Mouse (Mus musculus) erythroblast, adult 5-6 weeks (primary cell): Measurements from ENCODE around the gene Etv3. TPM values are rescaled to one million over a fixed set of nuclear protein-coding genes. Genes with fewer than 3 reads are reported as not detected.

Source experiments
- ATAC-seq: replicated peaks from 2 replicates; pipeline ENCODE4 v1.8.0; 2016; ENCODE audit warnings: moderate number of reproducible peaks, mild to moderate bottlenecking, moderate TSS enrichment, inconsistent platforms; ENCODE audit not compliant: poor library complexity, low FRiP score, severe bottlenecking
- total RNA-seq, 2 experiments: library from RNA; stranded (forward) in 1 of 2; stranded (reverse) in 1 of 2; fragments of 150-400 nt in 1 of 2; fragments of 200-764, 138-1000 nt in 1 of 2; gene quantifications; 2 replicates each; pipeline versions ENCODE4 v1.2.3 to v1.2.4; 2015 to 2017; ENCODE audit warnings: low replicate concordance in 2 of 2

Gene Etv3
- total RNA-seq, 2 experiments from 2014 or later = 2.3 to 2.5 TPM

DNA sequence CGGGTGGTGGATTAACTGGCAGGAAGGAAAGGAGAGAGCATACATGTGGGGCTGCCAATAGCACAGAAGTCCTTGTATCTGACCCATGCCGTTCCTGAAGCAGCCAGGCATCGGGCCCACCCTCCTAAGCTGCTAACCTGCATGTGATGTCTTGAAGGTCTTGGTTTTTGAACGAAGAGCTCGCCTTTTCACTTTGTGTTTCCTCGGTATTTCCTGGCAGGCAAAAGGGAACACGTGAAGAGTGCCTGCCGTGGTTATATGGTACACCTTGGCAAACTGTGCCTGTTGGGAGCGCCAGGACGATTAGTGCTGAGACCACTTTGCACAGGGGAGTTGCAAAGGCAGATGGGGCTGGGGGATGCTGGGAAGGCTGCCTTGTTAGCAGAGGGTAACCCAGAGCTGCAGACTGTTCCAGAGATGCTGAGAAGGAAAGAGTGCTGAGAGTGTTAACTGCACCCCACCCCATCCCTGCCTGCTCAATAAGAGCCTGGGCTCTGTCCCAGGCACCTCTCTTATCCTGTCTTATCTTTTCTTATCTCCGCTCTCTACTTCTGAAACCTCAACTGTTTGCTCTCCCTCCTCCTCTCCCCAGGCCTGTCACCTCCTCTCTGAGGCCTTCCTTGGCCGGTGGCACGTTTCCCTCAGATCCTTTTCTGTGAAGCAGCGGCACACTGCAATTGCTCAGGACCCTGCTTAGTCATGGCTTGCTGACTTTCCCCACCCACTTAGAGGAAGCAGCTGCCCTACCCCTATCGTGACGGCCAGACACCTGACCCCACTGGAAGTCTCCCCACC is 13.0 kb upstream of the Etv3 start:
- no peak for ATAC-seq

DNA sequence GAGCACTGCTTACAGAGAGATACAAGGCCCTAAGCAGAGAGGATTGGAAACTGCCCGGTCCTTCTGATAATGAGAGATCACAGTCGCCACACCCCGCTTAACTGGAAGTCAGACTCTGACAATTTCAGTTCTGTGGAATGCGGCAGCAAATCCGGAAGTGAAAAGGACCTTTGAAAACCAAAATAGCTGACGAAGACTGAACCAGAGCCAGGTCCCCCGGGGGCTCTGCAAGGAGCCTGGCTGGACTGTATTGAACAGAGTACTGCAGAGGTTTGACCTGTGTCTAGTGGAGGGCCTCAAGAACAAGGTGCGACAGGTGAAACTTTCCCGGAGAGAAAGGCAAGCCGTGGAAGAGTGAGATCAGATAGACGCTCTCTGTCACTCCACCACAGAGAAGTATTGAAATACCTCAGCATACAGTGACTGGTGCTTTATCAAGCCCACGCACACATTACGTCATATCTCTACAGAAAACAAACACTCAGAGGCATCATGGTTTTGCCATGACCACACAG is 9.6 kb upstream of the Etv3 start:
- ATAC-seq = no peak

DNA sequence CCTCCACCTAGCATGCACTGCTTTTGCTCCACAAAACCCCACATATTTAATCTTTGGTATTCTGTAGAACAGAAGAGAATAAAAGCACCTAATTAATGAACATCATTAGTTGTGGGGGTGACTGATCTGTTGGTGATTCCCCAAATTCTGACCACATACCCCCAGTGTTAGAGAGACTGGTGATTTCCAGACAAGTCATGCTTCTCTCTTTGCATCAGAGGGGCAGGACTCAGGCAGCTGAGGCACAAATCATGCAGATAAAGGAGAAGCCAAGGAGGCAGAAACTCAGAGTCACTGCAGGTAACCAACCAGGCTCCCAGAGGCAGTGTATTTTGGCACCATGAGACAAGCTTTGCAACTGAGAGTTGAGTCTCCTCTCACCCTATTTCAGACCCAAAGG is 6.8 kb upstream of the Etv3 start:
- ATAC-seq = no peak

DNA sequence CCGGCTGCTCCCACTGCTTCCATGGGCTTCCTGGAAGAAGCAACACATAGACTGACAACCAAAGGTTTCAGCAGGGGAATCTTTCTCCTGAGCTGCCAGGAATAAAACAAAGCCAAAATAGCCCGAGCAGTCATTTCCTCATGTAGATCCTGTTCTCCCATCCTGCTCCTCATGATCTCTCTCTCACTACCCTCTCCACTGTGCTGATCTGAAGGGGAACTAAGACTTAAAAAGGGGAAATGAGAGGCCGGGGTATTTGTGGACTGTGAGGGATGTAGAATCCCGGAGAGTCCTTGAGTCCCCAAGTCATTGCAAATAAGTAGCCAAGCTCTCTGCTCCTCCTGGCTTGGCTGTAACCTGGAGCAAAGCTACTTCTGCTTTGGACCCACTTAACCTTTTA is 4.1 kb upstream of the Etv3 start:
- no peak for ATAC-seq

DNA sequence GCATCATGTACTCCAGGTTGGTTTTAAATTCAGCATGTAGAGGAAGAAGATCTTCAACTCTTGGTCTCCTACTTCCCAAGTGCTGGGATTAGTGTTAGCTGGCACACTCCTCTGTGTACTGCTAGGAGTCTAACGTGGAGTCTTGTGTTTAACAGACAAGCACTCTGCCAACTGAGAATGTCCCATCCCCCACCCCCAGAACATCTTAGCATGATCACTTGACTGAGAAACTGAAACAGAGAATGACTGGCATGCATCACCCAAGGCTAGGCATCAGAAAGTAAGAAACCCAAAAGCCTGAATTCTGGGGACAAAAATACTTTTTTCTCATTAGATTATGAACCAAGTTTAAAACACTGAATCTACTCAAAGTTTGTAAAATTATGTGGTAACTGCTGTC is 3.4 kb upstream of the Etv3 start:
- no peak for ATAC-seq

DNA sequence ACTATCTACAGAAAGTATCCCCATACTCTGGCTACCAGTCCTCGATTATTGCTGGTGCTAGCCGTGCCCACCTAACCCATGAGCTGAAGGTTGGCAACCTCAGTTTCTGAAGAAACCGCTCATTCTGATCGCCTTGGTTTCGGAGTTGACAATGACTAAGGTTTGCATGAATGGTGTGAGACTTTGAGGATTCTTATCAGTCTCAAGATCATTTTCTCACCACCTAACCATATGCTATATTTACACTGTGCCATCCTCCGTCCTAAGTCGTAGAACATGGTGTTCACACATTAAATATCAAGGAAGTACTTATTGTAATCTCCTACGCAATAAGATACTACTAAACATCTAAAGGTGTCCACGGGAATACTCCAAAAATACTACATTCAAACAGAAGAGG is 1.5 kb upstream of the Etv3 start:
- ATAC-seq = no peak

DNA sequence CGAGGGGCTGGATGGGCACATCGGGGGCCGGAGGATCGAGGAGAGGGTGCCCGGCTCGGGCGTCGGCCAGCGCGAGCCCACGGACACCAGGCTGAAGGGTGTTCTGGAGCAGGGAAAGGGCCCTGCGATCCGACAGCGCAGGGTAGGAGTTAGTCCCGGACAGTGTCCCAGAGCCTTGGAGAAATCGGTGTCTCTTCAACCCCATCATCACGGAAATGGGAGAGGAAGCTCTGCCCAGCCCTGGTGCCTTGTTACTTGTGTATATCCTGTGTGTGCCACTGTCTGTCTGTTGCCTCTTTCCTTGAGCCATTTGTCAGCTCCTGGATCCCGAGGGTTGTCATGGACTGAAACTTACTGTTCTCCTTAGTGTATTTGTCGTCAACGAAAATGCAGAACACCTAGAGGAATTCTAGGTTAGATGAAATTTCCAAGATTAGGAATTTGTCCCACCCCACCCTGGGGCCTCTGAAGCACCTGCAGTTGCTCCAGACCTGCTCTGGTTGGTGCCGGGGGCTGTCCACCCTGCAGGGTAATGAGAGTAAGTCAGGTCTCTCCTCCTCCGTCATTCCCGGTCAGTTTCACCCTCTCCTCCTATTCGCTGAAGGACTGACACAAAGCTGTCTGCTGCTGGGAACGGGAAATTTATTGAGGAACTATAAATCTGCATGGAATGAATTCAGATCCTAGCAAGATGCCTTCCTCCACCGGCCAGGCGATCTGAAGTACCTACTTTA is 797 bp downstream of the Etv3 start:
- peak; percentile 45; the same call in 1 of the 2 replicates for ATAC-seq

DNA sequence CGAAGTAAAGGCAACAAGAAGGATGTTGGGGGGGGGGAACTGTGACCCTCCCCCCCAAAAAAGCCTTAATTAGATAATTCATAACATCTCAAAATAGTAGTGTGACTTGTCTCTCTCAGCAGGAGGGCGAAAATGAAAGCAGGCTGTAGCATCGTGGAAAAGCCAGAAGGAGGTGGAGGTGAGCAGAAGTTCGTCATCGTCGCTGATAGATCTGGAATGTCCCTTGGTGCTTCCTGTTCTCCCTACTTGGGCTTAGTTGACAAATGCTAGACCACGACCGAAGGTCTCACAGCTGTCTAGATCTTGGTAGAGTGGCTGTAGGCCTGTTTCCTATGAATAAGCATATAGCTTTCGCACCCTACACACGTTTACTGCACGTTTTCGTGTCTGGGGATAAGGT is 1.9 kb downstream of the Etv3 start:
- ATAC-seq = no peak

DNA sequence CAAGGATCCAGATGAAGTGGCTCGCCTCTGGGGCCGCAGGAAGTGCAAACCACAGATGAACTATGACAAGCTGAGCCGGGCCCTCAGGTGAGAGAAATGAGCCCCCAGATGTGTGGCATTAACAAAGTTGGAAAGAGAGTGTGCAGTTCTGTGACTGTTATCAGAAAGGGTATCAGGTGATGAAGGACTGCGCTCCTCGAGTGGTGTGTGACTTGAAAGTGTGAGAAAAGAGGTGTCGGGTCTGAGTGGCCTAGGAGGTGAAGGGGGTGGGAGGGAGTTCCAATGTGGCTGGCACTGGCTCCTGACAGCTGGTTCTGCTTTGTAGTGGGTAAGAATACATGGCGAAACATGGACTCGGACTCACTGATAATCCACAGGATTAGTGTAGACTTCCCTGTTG is 2.8 kb downstream of the Etv3 start:
- ATAC-seq = no peak

DNA sequence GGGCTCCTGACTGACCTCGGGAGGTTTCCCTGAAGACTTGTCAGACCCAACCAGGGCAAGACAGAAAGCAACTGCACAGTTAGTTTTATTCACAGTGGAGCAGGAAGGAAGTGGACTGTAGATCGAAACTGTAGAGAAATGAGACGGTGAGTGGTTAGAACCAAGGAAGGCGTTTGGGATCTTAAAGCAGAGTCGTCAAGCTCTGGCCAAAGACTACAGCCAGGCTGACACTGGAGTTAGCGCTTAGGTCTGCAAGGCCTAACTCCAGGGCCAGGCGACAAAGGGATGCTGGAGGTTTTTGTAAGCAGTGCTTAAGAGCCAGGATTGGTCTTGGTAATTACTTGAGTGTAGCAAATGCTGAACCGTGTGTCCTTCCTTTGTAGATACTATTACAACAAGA is 3.6 kb downstream of the Etv3 start:
- no peak for ATAC-seq

DNA sequence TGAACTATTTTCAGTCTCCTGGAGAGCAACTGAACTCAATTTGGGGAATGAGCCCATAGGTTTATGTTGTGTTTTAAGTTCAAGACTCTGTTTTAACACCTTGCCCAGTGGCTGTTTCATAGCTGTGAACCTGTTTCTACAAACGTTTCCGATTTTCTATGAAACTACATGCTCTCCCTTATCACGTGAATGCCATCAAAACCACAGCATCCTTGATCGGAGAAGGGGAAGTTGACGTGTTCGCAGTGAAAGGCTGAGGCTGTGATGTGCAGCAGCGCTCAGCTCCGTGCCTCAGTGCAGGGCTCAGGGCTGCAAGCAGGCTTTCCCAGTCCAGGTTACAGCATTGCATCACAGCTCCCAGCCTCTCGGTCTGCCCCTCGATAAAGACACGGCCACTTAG is 4.4 kb downstream of the Etv3 start:
- ATAC-seq = no peak

DNA sequence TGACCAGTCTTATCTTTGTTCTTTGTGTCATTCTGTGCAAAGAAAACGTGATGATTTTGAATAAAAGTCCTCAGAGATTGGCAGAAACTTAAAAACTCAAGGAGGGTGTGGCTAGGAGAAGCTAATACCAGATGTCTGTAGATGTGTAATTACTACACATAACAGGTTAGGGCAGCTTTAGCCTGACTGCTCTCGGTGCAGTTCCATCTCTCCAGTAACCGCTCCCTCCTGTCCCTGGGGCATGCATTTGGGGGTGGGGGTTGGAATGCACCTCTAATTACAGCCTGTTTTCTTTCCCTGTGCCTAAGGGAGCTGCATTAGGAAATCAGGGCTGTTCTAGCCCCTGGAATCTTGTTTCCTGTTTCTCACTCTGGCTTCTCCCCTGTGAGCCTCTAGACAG is 5.0 kb downstream of the Etv3 start:
- no peak for ATAC-seq

DNA sequence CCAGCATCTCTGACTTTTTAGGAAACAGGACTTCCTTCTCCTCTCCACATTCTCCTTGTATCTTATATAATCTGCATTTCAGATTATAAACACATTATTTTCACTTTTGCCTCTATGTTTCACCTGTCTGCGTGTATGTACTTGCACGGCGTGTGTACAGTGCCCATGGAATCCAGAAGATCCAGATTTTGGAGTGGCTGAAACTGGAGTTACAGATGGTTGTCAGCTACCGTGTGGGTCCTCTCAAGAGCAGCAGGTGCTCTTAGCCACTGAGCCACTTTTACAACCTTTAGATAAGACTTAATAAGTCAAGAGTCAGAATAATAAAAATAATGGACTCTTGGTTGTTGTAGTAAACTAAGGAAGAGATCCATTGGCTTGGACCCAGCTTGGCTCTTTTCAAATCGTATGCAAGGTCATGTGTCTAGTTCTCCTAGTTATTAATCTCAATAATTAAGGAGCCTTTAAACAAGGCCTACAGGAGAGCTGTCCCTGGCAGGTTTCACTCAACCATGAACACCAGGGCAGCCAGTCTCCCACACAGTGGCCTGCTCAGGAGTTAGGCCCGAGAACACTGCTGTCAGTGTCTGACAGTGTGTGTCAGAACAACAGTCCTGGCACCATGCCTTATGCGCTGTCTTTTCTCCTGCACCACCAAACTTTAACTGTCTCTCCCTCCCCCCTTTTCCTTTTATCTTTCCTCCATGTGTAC is 8.6 kb downstream of the Etv3 start:
- ATAC-seq = no peak

DNA sequence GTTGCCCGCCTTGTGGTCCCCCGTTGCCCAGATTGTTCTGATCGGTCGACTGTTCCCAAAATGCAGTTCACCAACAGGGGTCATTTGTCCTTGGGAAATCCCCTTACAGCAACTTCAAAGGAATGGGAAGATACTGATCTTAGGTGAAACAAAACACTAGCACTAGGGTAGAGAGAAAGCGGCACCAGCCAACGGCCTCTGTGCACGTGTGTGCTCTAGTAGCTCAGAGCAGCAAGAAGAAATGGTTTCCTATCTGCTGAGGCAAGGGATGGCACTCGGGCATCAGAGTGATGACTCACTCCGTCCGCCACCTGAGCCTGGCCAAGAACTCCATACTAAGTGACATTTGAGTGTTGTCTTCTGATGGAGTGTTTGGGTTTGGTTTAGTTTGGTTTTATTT is 12.8 kb downstream of the Etv3 start:
- ATAC-seq = no peak

DNA sequence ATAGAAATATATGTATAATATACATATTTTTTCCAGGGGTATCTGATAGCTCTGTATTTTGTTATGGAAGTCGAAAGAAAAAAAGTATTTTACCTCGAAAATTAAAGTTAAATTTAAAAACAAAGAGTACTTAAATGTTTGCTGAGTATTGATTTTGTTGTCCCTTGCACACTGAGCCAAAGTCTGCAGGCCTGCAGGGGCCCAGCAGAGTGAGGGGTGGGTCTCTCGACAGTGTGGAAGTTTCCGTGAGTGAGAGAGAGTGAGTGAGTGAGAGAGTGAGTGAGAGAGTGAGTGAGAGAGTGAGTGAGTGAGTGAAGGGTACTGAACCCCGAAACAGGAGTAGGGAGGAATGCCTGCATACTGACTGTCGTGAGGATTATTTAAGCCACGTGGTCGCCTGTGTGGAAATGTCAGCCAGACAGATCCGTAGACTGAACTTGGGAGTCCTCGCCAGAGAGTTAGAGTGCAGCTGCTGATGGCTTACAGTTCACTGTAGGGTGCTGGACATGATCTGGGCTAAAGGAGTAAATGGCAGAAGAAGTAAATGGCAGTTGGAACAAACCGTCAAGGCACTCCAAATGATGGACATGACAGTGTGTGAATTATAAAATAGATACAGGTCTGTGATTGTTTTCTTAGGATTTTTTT is 14.9 kb downstream of the Etv3 start:
- no peak for ATAC-seq

DNA sequence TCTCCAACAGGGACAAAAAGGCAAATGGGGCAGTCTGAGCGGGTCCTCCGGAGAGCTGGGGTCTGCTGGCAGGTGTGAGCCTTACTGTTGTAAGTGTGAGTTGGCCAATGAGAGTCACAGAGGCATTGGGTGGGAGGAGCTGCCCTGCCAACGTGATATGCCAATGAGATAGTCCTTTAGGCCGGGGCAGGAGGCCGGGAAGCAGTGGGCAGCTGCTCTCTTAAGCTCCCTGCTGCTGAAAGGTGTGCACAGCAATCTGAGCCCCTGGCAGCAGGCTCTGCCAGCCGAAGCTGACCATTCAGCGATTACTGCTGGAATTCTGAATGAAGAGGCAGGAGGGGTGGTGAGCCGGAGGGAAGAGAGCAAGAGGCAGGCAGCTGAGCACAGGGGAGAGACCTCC is 15.5 kb downstream of the Etv3 start:
- no peak for ATAC-seq

DNA sequence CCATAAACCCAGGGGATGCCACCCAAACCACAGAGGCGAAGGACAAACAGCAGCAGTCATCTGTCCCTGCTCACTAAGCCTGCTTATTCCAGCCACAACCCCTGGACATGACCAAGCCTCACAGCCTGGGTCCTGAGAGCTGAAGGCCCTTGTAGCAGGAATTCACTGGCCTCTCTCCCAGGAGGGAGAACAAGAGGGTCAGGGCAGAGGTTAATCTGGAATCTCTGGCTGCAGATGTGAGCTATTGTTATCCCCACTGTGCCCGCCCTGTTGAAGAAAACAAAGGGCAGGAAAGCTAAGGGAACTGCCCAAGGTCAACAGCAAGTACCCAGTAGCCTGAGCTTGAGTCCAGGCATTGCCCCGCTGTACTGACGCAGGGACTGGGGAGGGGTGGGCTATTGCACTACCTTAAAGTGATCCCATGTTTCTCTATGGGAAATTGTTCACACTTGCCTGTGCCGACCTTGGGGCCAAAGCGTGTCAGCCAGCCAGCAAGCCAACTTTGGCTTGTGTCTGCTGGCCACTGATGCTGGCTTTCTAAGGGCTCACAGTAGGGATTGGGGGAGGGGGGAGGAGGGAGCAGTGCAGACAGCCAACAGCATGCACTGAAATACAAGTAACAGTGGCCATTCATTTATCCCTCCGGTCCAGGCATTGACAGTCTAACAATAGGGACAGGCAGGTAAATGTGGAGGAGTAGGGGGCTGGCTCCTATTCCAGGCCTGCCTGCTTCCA is 17.4 kb downstream of the Etv3 start:
- no peak for ATAC-seq

DNA sequence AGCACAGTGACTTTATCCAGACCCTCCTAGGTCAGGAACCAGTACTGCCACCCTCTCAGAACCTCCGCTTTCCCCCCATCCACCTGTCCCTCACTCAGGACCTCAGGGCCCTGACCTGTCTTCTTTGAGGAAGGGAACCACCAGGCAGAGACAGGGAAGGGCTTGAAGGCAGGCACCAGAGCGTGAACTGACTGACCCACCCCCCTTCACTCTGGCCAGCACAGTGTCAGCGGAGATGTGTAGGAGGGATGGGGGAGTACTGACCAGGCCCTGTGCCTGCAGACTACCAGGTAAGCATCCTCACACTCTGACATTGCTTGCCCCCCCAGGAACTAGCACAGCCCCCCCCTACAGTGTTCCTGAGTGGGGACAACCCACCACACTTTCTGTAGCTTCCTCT is 20.3 kb downstream of the Etv3 start:
- ATAC-seq = no peak

DNA sequence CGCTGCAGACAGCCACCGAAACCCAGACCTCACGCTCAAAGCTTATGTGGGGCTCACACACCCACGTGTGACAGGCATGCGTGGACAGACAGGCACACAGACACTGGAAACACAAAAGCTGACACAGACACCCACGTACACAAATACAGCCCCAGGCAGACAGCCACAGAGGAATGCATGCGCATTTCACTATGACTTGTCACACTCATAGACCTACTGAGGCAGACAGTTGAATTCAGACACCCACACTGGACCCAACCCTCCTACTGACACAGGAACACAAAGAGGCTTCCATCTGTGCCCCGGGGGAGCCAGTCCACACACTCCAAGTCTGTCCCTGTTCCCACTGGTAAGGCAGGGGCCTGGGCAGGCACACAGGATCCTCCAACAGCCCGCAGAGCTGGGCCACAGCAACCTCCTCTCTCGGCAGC is 21.1 kb downstream of the Etv3 start:
- ATAC-seq = no peak

DNA sequence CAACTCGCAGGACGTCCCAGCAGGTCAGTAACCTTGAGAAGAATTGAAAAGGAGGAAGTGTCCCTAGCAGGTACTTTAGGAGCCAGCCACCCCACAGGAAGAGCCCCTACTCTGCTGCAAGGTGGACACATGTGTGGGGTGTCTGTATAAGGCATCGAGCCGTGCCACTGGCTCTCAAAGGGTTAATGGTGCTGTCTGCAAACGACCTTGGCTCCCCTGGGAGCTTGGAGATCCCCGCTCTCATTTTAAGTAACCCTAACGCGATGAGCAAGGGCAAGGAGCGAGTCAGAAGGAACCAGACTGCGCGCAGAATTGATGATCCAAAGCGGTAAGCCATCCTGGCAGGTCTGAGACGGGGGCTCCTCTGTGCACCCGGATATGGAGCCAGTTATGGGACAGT is 24.7 kb downstream of the Etv3 start:
- ATAC-seq = no peak
